Mouse (Mus musculus) erythroblast, embryonic 14.5 days (primary cell): ENCODE measurements around the gene Nectin1. TPM values are rescaled to one million over a fixed set of nuclear protein-coding genes. Genes with fewer than 3 reads are reported as not detected.

Experiments used
- H3K27me3 ChIP-seq: 2 replicates; pipeline ENCODE4 v1.6.1; 2012; ENCODE audit warnings: inconsistent platforms; ENCODE audit not compliant: control insufficient read depth
- H3K36me3 ChIP-seq: 2 replicates; pipeline ENCODE4 v1.6.1; 2012; ENCODE audit warnings: mild to moderate bottlenecking, inconsistent platforms; ENCODE audit not compliant: control insufficient read depth
- H3K4me1 ChIP-seq: 2 replicates; pipeline ENCODE4 v1.6.1; 2012; ENCODE audit warnings: inconsistent platforms; ENCODE audit not compliant: control insufficient read depth
- H3K4me3 ChIP-seq: replicated peaks from 2 replicates; pipeline ENCODE3; 2012; ENCODE audit warnings: moderate library complexity, mild to moderate bottlenecking, inconsistent platforms
- H3K9me3 ChIP-seq: 2 replicates; pipeline ENCODE4 v1.6.1; 2012; ENCODE audit warnings: low read length, inconsistent platforms, mixed read lengths; ENCODE audit not compliant: control insufficient read depth
- GATA1 ChIP-seq: IDR thresholded peaks from 2 replicates; pipeline ENCODE4 v1.6.1; 2012; ENCODE audit warnings: low read length, inconsistent platforms, mixed read lengths
- TAL1 ChIP-seq: IDR thresholded peaks from 3 replicates; pipeline ENCODE4 v1.6.1; 2012; ENCODE audit warnings: low read length, inconsistent platforms, mixed read lengths
- polyA plus RNA-seq: library from polyadenylated mRNA; stranded (reverse); fragments of >175 nt; gene quantifications from 2 replicates; pipeline ENCODE4 v1.2.3, GENCODE M21; 2012

Nectin1 gene
- polyA plus RNA-seq, 1 experiment = 0.24 TPM

DNA sequence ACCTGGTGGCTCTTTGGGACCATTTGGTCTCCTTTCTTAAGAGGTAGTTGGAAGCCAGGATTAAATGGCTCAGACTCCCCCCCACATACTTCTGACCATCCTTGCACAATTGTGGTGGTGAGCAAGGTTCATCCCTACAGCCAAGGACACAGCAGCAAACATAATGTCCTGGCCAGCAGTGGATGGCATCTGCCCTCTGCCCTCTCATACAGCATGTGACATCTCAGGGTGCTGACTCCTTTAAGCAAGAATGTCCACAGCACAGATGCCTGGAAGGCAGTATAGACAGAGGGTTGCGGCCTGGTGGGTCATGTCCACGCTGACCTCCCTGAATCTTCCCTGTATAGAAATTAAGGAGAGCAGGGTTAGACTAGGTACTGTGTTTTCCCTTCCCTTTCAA lies 12.1 kb downstream of the Nectin1 start:
- Histone ChIP-seq H3K36me3 (no peaks in the 10 kb centered on the region; the same call in 1 of the 2 replicates), H3K27me3 (no peaks in the 10 kb centered on the region), H3K4me1 (no peaks in the 10 kb centered on the region; the same call in 1 of the 2 replicates), H3K4me3 (no peak overlapping the region), H3K9me3 (no peaks in the 10 kb centered on the region)
- TF ChIP-seq TAL1 = no peak

DNA sequence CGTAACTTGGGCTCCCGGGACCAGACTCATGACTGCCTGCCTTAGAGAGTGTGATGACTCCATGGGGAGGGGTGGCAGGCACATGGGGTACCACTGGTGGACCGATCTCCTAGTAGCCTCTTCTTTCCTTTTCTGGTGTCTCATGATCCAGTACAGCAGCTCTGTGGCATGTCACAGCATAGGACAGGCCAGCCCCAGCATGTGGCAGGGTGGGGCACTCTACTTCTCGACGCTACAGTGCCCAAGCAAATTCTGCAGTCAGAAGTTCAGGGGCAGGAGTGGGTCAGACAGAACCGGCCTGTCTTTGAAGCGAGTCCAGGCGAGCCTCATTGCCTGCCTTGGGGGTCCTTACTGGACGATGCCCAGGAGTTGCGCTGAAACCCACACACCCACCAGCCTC lies 13.4 kb downstream of the Nectin1 start:
- Histone ChIP-seq H3K4me1 (no peaks in the 10 kb centered on the region; the same call in 1 of the 2 replicates), H3K9me3 (no peaks in the 10 kb centered on the region), H3K4me3 (no peak overlapping the region), H3K36me3 (no peaks in the 10 kb centered on the region), H3K27me3 (no peaks in the 10 kb centered on the region)
- TF ChIP-seq GATA1 (no peak), TAL1 (no peak)

DNA sequence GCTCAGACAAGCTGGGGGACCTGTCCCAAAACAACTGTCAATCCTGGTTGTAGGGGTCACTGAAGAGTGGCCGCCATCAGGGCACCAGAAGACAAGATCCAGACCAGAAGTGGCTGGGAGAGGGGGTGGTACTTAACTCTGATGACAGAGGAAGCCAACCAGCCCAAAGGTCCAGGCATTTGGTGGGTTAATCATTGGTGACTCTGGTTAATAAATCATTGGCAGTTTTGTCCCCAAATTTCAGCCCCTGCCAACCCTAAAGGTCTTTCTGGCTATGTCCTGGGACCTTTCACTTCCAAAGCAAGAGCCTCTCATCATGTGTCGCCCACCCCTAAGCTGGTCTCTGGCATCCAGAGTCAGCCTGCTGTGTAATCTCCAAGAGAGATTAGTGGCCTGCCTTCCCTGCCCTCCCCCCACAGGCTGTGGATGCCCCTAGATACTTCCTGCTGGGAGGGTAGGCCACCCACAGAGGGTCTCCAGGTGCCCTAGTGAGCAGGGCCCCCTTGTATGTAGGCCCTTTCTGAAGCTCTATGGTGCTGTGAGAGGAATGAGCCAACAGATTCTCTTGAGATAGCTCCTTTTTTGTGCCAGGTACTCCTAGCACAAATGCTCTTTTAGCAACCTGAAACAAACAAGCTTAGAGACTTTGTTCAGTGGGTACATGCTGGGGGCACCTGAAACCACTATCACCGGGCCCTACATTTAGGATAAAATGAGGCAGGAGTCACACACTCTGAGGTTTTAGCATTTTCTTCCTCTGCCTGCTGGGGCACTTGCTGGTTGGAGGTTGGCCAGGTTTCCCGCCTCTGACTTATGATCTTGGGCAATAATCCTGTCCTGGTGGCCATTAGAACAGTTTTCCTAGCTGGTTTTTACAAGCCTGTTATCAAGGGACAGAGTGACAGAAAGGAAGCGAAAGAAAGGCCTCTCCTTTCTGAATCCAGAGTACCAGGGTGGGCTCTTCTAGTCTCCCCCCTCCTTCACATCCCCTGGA lies 14.5 kb downstream of the Nectin1 start:
- Histone ChIP-seq H3K4me1 (no peaks in the 10 kb centered on the region; the same call in 1 of the 2 replicates), H3K9me3 (no peaks in the 10 kb centered on the region)
- TF ChIP-seq GATA1 = no peak
- no peak for TF ChIP-seq TAL1

DNA sequence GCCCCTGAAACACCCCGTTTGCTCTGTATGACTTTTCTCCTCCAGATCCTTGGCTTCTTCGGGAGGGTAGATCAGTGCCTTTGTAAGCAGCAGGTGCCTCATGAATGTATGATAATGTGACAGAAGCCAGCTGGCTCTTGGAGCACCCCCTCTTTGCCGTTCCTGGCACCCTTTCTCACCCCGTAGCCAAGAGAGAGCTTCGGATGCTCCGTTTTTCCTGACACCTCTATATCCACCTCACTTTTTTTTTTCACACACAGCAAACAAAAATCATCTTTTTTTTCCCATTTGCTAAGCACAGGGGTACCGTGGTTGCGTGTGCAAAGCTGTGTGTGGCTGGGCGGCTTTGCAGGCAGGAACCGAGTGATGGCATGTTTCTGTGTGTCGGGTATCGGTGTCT lies 16.3 kb downstream of the Nectin1 start:
- TF ChIP-seq TAL1 = no peak
- no peak for TF ChIP-seq GATA1
- Histone ChIP-seq H3K9me3 (peaks cover 4% of the 10 kb centered on the region), H3K4me3 (no peak overlapping the region), H3K36me3 (no peaks in the 10 kb centered on the region; the same call in 1 of the 2 replicates), H3K27me3 (no peaks in the 10 kb centered on the region), H3K4me1 (no peaks in the 10 kb centered on the region; the same call in 1 of the 2 replicates)

More for the DNA sequence above, 14.5 kb downstream of the Nectin1 start:
- Histone ChIP-seq H3K27me3 (no peaks in the 10 kb centered on the region), H3K4me3 (no peak overlapping the region), H3K36me3 (no peaks in the 10 kb centered on the region)

DNA sequence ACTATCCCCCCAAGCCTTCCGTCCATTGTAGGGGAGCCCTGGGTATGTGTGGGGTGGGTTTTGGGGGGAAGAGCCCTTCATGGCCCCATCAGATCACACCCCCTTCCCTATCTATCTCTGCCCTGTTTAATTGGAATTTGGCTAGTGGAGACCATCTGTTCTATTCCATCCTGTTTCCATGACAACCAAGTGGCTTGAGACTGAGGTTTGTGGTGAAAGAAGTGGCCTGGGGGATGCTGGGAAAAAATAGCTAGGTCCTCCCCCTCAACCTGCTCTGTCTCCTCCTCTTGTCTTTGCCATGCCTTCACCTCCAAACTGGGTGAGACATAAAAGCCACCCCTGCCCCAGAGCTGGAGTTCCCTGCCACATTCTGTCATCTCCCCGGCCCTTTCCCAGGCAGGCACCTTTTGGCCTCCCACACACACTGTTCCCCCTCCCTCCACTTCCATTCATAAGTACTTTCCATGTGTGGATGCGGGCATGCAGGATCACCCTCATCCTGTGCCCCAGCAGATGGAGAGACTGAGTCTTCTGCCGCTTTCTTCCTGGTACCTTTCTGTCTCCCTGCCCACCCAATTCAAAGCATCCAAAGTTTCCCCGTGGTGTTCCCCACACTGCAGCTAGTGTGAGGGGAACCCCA lies 17.5 kb downstream of the Nectin1 start:
- Histone ChIP-seq H3K36me3 (no peaks in the 10 kb centered on the region; the same call in 1 of the 2 replicates), H3K4me1 (no peaks in the 10 kb centered on the region), H3K9me3 (peaks cover 4% of the 10 kb centered on the region), H3K4me3 (no peak overlapping the region), H3K27me3 (no peaks in the 10 kb centered on the region)
- TF ChIP-seq GATA1 = no peak
- TF ChIP-seq TAL1 = no peak

DNA sequence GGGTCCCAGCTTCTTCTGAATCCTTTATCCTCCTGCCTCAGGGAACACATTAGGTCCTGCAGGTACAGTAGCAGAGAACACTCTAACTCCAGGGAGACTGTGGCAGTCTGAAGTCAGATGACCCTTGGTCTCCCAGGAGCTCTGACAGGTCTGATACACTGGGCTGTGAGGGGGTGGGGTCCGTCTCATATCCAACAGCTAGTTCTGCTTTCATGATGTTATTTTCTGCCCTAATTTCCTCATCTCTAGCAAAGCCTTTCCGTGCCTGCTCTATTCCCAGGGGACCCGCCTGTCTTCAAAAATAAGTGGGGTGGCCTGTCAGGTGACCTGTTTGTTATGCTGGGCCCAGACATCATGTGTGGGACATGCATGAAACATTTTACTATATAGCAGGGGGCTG lies 18.2 kb downstream of the Nectin1 start:
- H3K4me1 ChIP-seq = no peaks in the 10 kb centered on the region
- no peaks in the 10 kb centered on the region for H3K27me3 ChIP-seq
- peaks cover 4% of the 10 kb centered on the region for H3K9me3 ChIP-seq
- no peaks in the 10 kb centered on the region; the same call in 1 of the 2 replicates for H3K36me3 ChIP-seq
- H3K4me3 ChIP-seq = no peak overlapping the region
- TF ChIP-seq GATA1 = no peak
- TF ChIP-seq TAL1 = no peak

DNA sequence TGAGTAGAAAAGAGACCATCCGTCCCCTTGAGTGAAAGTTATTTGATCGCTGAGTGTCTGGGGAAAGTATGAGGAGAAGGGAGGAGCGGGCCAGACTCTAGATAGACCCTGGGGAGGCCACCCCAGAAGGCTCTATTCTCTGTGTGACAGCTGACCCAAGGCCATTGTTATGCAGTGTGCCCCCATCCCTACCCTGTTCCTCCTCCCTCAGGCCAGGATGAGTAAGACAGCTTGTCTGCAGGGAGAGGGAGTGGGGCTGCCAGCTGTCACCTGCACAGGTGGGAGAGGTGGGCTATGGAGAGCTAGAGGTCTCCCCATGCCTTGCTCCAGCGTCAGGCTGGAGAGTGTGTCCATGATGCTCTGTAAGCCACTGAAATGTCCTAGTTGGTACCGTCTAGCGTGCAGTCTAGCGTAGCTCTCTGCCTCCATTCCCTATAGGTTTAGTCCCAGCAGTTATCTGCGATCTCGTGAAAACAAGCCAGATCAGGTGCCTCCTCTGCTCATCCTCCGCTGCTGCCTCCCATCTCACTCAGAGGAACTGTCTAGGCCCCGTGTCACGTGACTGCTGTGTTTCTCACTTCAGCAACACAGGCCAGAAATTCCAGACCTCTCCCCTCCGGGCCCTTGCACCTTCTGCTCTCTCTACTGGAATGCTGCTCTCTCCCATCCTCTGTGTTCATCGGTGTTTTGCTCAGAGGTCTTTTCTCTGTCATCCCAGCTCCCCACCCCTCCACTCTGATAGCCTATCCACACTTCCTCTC lies 21.8 kb downstream of the Nectin1 start:
- H3K9me3 ChIP-seq = peaks cover 4% of the 10 kb centered on the region
- TF ChIP-seq TAL1 (no peak), GATA1 (no peak)
- H3K4me1 ChIP-seq = no peaks in the 10 kb centered on the region
- H3K4me3 ChIP-seq = no peak overlapping the region
- H3K36me3 ChIP-seq = no peaks in the 10 kb centered on the region; the same call in 1 of the 2 replicates
- H3K27me3 ChIP-seq = no peaks in the 10 kb centered on the region

DNA sequence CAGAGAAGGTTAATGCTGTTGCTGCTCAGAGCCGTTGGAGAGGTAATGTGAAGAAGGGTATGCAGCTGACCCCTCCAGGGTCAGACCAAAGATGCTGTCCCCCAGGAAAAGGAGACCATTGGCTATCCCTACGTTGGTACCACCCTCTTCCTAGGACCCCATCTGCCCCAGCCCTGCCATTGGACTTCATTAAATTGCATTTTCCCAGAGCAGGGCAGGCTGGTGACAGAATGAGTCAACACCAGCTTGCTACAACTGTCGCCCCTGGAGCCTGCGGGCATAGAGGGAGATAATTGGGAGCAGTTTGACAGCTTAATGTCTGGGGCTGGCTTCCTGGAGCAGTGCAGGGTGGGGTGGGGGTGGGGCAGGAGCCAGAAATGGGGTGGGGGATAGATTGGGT lies 25.0 kb downstream of the Nectin1 start:
- Histone ChIP-seq H3K27me3 (no peaks in the 10 kb centered on the region), H3K9me3 (peaks cover 1% of the 10 kb centered on the region), H3K4me3 (no peak overlapping the region), H3K4me1 (no peaks in the 10 kb centered on the region), H3K36me3 (no peaks in the 10 kb centered on the region; the same call in 1 of the 2 replicates)
- TF ChIP-seq TAL1 (no peak), GATA1 (no peak)
